Mouse (Mus musculus): ENCODE measurements around the gene Tmem11. TPM values are rescaled to one million over a fixed set of nuclear protein-coding genes. Genes with fewer than 3 reads are reported as not detected.
"Not testable (repeated sequence)": the region's sequence is repeated elsewhere in the genome, so short reads cannot be mapped to it uniquely, and the experiment has no call there.

Tmem11 gene
- polyA plus RNA-seq, 1 experiment, result 46.6 TPM

DNA sequence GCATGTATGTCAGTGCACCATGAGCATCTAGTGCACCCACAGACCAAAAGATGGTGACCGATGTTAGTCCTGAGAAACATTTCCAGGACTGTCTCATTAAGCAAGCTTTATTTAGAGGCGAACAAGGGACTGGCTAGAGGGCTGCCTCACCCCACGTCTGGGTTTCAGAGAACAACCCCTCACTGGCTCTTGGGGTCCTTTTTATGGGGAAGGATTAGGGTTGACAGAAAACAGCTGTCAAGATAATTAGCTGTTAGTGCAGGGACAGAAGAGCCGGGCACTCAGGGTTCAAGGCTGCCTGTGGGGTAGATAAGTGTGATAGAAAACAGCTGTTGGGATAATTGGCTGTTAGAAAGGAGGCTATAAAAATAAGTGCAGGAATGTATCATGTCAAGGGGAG is 16.8 kb upstream of the Tmem11 start:
- Histone ChIP-seq H3K27ac (ENCODE audit: insufficient read depth, low read length) (no peak overlapping the region), H3K4me1 (ENCODE audit: control insufficient read depth, insufficient read depth, low read length) (no peaks in the 10 kb centered on the region), H3K4me3 (ENCODE audit: insufficient read depth, low read length) (no peak overlapping the region)
- TF ChIP-seq CTCF (IDR thresholded peaks at IDR 0.05; ENCODE audit: extremely low read depth, insufficient read depth, low read length) (no peak), POLR2A (IDR thresholded peaks at IDR 0.05; ENCODE audit: extremely low read depth, insufficient read depth, low read length) (no peak)

DNA sequence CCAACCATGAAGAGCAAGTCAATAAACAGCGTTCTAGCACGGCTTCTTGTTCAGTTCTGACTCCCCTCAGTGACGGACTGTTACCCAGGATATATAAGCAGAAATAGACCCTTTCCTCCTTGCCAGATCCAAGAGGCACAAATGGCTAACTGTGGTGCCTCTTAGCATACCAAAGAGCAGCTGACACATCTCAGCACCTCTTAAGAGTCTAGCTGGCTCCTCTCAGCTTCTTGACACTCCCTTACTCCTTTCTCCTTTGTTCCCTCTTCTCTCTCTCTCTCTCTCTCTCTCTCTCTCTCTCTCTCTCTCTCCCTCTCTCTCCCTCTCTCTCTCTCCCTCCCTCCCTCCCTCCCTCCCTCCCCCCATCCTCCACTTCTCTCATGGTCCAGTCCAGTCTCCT is 11.7 kb upstream of the Tmem11 start:
- no peaks in the 10 kb centered on the region for H3K4me1 ChIP-seq (ENCODE audit: control insufficient read depth, insufficient read depth, low read length)
- no peak overlapping the region for H3K4me3 ChIP-seq (ENCODE audit: insufficient read depth, low read length)
- TF ChIP-seq CTCF (IDR thresholded peaks at IDR 0.05; ENCODE audit: extremely low read depth, insufficient read depth, low read length) (no peak), POLR2A (IDR thresholded peaks at IDR 0.05; ENCODE audit: extremely low read depth, insufficient read depth, low read length) (no peak)
- no peak overlapping the region for H3K27ac ChIP-seq (ENCODE audit: insufficient read depth, low read length)

DNA sequence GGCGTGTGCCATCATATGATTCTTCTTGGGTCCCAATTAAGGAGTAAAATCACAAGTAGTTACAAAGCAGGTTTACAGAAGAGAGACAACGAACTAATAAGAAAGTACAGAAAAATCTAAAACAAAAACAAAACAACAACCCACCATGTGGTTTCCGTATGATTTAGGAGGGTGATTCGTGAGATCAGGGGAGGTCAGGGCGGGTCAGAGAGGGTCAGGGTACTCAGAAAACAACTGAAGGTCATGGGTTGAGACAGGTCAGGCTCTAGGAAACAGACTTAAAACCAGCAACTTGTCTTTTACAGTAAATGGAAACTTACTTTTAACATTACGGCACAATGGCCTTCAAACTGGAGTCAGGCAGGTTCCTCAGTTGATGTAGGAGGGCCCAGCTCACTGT is 11.2 kb upstream of the Tmem11 start:
- no peak overlapping the region for H3K4me3 ChIP-seq (ENCODE audit: insufficient read depth, low read length)
- no peak overlapping the region for H3K27ac ChIP-seq (ENCODE audit: insufficient read depth, low read length)
- TF ChIP-seq CTCF (IDR thresholded peaks at IDR 0.05; ENCODE audit: extremely low read depth, insufficient read depth, low read length) (no peak), POLR2A (IDR thresholded peaks at IDR 0.05; ENCODE audit: extremely low read depth, insufficient read depth, low read length) (no peak)
- H3K4me1 ChIP-seq (ENCODE audit: control insufficient read depth, insufficient read depth, low read length), result no peaks in the 10 kb centered on the region

DNA sequence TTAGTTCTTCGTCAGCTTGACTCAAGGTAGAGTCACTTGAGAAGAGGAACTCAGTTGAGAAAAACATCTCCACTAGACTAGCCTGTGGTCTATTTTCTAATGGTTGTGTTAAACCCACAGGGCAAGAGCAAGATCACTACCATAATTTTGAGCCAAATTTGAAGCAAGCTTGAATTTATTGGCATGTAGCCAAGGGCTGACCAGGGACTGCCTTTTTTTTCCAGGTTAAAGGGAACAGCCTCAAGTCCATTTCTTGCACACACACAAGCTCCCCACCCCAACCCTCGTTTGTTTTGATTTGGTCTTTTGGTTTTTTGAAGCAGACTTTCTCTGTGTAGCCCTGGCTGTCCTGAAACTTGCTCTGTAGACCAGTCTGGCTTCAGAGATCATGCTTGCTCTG is 10.8 kb upstream of the Tmem11 start:
- Histone ChIP-seq H3K4me3 (ENCODE audit: insufficient read depth, low read length) (no peak overlapping the region), H3K27ac (ENCODE audit: insufficient read depth, low read length) (no peak overlapping the region), H3K4me1 (ENCODE audit: control insufficient read depth, insufficient read depth, low read length) (no peaks in the 10 kb centered on the region)
- TF ChIP-seq CTCF (IDR thresholded peaks at IDR 0.05; ENCODE audit: extremely low read depth, insufficient read depth, low read length), result no peak
- TF ChIP-seq POLR2A (IDR thresholded peaks at IDR 0.05; ENCODE audit: extremely low read depth, insufficient read depth, low read length), result no peak

- not testable (repeated sequence) for H3K4me3 ChIP-seq (ENCODE audit: insufficient read depth, low read length); H3K4me1 ChIP-seq (ENCODE audit: control insufficient read depth, insufficient read depth, low read length); H3K27ac ChIP-seq (ENCODE audit: insufficient read depth, low read length)
Measured at GRCm38 (mm10) chr11:60886986-60887385, 7.9 kb upstream of the Tmem11 start.

DNA sequence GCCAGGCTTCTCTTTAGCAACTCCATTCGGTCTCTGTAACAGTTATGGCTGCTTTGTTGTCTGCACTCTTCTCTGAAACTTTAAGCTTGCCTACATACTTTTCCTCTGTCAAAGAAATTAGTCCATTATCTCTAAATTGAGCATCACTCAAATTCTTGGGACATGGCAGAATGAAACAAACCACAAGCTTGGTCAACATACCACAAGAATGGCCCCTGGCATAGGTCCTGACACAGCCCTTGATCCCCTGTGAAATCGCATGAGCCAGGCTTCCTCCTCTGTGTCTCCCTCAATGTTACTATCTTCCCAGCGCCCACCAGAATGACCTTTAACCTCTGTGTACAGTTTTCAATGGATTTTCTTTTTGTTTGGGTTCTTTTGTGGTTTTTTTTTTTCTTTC is 3.3 kb upstream of the Tmem11 start:
- Histone ChIP-seq H3K4me3 (ENCODE audit: insufficient read depth, low read length) (no peak overlapping the region), H3K4me1 (ENCODE audit: control insufficient read depth, insufficient read depth, low read length) (peaks cover 2% of the 10 kb centered on the region; the same call in 1 of the 2 replicates), H3K27ac (ENCODE audit: insufficient read depth, low read length) (no peak overlapping the region)
- TF ChIP-seq POLR2A (IDR thresholded peaks at IDR 0.05; ENCODE audit: extremely low read depth, insufficient read depth, low read length) (no peak), CTCF (IDR thresholded peaks at IDR 0.05; ENCODE audit: extremely low read depth, insufficient read depth, low read length) (no peak)

DNA sequence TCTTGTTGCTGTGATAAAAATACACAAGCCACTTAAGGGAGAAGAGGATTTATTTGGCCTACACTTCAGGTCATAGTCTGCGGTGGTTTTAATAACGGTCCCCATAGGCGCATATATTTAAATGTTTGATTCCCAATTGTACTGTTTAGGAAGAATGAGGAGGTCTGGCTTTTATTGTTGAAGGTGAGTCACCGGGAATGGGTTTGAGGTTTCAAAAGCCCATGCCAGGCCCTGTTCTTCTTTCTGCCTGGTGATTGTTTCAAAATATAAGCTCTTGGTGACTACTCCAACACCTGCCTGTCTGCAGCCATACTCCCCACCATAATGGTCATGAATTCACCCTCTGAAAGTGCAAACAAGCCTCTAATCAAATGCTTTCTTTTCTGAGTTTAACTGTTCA is 1.5 kb upstream of the Tmem11 start:
- H3K4me1 ChIP-seq (ENCODE audit: control insufficient read depth, insufficient read depth, low read length), result peaks cover 7% of the 10 kb centered on the region
- H3K4me3 ChIP-seq (ENCODE audit: insufficient read depth, low read length), result no peak overlapping the region
- H3K27ac ChIP-seq (ENCODE audit: insufficient read depth, low read length), result no peak overlapping the region
- TF ChIP-seq POLR2A (IDR thresholded peaks at IDR 0.05; ENCODE audit: extremely low read depth, insufficient read depth, low read length), result no peak

DNA sequence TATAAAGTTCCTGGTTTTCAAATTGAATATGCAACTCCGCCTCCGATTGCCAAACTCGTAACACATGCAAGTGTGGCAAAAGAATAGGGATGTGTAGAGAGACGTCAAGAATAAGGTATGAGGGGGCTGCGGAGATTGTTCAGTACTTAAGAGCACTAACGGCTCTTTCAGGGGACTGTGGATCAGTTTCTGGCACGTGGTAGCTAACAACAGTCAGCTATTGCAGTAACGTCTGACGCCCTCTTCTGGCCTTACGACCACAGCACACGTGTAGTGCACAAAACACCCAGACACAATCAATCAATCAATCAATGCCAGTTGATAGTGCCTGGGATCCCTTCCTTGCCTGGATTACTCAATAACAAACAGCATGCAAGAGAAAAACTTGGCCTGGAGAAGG is 351 bp upstream of the Tmem11 start:
- Histone ChIP-seq H3K4me3 (ENCODE audit: insufficient read depth, low read length) (peak overlapping the region; percentile 66), H3K27ac (ENCODE audit: insufficient read depth, low read length) (peak overlapping the region; percentile 82), H3K4me1 (ENCODE audit: control insufficient read depth, insufficient read depth, low read length) (peaks cover 7% of the 10 kb centered on the region)
- peak; percentile 79 for TF ChIP-seq CTCF (IDR thresholded peaks at IDR 0.05; ENCODE audit: extremely low read depth, insufficient read depth, low read length)
- TF ChIP-seq POLR2A (IDR thresholded peaks at IDR 0.05; ENCODE audit: extremely low read depth, insufficient read depth, low read length), result no peak

- peak overlapping the region; percentile 66 for H3K4me3 ChIP-seq (ENCODE audit: insufficient read depth, low read length)
- TF ChIP-seq POLR2A (IDR thresholded peaks at IDR 0.05; ENCODE audit: extremely low read depth, insufficient read depth, low read length), result no peak
- no peak for TF ChIP-seq CTCF (IDR thresholded peaks at IDR 0.05; ENCODE audit: extremely low read depth, insufficient read depth, low read length)
Measured at GRCm38 (mm10) chr11:60878056-60878612, 938 bp downstream of the Tmem11 start.

DNA sequence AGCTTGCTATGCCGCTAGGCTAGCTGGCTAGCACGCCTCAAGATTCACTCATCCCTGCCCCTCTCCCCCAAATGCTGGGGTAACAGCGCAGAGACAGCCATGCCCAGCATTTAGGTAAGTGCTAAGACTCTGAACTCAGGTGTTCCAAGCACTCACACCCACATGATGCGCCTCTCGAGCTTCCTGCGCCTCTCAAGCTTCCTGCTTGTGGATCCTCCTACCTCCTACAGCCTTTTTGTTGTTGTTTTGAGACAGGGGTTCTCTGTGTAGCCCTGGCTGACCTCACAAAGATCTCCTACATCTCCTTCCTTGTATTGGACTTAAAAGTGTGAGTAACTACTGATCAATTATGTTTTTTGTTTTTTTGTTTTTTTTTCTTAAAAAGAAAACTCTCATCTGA is 6.0 kb downstream of the Tmem11 start:
- TF ChIP-seq CTCF (IDR thresholded peaks at IDR 0.05; ENCODE audit: extremely low read depth, insufficient read depth, low read length), result no peak
- TF ChIP-seq POLR2A (IDR thresholded peaks at IDR 0.05; ENCODE audit: extremely low read depth, insufficient read depth, low read length), result no peak
- Histone ChIP-seq H3K4me3 (ENCODE audit: insufficient read depth, low read length) (no peak overlapping the region), H3K4me1 (ENCODE audit: control insufficient read depth, insufficient read depth, low read length) (peaks cover 15% of the 10 kb centered on the region), H3K27ac (ENCODE audit: insufficient read depth, low read length) (no peak overlapping the region)

More at GRCm38 (mm10) chr11:60878056-60878612, 938 bp downstream of the Tmem11 start:
- H3K4me1 ChIP-seq (ENCODE audit: control insufficient read depth, insufficient read depth, low read length), result peaks cover 9% of the 10 kb centered on the region
- peak overlapping the region; percentile 30; the same call in 1 of the 2 replicates for H3K27ac ChIP-seq (ENCODE audit: insufficient read depth, low read length)

DNA sequence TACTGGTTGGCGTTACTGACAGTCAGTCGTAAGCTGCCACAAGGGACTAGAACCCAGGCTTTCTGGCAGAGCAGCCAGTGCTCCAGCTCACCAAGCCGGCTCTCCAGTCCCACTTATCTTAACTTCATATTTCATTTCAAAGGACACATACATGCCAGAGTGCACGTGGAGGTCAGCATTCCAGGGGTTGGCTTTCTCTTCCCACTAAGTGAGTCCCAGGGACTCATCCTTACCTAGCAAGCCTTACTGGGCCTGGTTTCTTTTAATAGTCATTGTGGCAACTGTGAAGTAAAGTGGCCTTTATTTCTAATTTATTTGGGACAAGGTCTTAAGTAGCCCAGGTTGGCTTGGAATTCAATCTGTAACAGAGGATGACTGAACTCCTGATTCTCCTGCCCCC is 7.7 kb downstream of the Tmem11 start:
- H3K27ac ChIP-seq (ENCODE audit: insufficient read depth, low read length), result no peak overlapping the region
- no peak overlapping the region for H3K4me3 ChIP-seq (ENCODE audit: insufficient read depth, low read length)
- peaks cover 13% of the 10 kb centered on the region for H3K4me1 ChIP-seq (ENCODE audit: control insufficient read depth, insufficient read depth, low read length)
- no peak for TF ChIP-seq CTCF (IDR thresholded peaks at IDR 0.05; ENCODE audit: extremely low read depth, insufficient read depth, low read length)
- no peak for TF ChIP-seq POLR2A (IDR thresholded peaks at IDR 0.05; ENCODE audit: extremely low read depth, insufficient read depth, low read length)

GRCm38 (mm10) chr11:60869471-60869870 is 9.6 kb downstream of the Tmem11 start:
- H3K4me1 ChIP-seq (ENCODE audit: control insufficient read depth, insufficient read depth, low read length), result peaks cover 13% of the 10 kb centered on the region
- H3K27ac ChIP-seq (ENCODE audit: insufficient read depth, low read length); H3K4me3 ChIP-seq (ENCODE audit: insufficient read depth, low read length): not testable (repeated sequence)

Data from cortical plate, adult 2 months (tissue).